Mouse (Mus musculus): ENCODE results near the gene Cyp27b1.

GRCm38 (mm10) chr10:127073981-127074380 lies 25.9 kb downstream of the Cyp27b1 start:
- no peak for TF ChIP-seq POLR2A (IDR thresholded peaks at IDR 0.05; ENCODE audit: borderline replicate concordance, low read depth, low read length)
- TF ChIP-seq CTCF (IDR thresholded peaks at IDR 0.05; ENCODE audit: low read depth, low read length), result no peak
